Mouse (Mus musculus) left cerebral cortex, adult 9 months (tissue): ENCODE measurements around the gene Sirt2.

Experiments used
- DNase-seq, 2 experiments: peaks; one replicate each; pipeline ENCODE4 v3.0.0; 2022; ENCODE audit warnings: low spot score in 2 of 2

Gene Sirt2

DNA sequence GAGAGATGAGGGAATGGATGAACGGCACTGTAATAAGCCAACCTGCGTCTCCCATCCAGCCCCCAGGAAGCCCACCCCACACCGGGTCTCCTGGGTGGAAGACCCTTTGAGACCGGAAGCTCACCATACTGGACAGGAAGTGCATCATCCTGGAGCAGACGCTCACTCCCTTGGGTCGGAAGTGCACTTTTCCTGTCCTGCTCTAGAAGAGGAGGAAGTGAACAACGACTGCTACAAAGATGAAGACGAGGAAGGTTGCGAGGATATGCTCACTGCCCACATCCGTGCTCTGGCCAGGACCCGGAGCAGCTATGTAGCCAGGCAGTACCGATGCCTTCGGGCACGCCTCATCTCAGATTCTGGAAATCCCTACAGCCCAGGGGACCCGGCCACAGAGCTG lies 29.3 kb downstream of the Sirt2 start:
- DNase-seq = no peak

DNA sequence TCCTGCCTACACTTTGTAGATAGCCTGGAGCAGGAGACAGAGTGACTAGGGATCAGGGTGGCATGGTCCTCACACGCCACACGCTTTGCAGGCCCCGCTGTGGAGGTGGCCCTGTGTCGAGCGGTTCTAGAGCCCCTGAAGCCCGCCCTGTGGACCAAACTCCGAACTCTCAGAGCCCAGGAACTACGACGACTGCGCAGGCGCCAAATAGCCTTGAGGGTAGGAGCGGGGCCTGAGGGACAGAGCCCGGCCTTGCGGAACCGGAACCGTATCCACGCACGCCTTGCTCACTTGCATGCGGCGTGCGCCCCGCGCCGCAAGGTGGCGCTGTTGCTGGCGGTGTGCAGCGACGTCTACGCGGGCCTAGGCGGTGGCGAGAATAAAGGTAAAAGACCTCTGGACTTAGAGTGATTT lies 30.0 kb downstream of the Sirt2 start:
- peak in 1 of 2 experiments; percentile 75 for DNase-seq

DNA sequence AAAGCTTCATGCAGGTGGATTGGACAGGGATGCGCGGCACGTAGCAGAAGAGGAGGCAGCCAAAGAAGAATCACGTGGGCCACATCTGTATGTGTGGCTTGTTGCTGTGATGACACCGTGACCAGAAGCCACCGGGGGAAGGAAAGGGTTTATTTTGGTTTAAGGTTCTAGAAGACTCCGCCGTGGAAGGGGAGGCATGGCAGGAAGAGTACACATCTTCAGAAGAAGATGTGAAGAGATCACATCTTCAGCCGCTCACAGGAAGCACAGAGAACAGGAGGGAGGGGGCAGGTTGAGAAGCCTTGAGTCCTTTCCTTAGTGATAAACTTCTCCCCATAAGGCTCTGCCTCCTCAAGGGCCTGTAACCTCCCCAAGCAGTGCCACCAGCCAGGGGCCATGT lies 33.5 kb downstream of the Sirt2 start:
- DNase-seq = no peak

DNA sequence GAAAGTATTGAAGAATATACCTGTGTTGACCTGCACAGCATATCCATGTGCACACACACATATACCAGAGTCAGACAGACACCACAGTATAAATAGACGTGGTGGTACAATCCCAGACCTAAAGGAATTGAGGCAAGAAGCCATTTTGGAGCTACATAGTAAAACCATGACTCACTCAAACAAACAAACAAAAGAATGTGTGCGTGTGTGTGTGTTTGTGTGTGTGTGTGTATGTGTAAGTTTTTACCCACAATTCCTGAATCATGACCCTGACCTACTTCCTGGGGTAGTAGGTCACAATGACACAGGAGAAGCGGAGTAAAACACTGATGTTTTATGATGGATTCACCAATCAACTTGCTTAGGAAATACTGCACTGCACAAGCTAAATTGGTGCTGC lies 34.9 kb downstream of the Sirt2 start:
- DNase-seq = no peak

DNA sequence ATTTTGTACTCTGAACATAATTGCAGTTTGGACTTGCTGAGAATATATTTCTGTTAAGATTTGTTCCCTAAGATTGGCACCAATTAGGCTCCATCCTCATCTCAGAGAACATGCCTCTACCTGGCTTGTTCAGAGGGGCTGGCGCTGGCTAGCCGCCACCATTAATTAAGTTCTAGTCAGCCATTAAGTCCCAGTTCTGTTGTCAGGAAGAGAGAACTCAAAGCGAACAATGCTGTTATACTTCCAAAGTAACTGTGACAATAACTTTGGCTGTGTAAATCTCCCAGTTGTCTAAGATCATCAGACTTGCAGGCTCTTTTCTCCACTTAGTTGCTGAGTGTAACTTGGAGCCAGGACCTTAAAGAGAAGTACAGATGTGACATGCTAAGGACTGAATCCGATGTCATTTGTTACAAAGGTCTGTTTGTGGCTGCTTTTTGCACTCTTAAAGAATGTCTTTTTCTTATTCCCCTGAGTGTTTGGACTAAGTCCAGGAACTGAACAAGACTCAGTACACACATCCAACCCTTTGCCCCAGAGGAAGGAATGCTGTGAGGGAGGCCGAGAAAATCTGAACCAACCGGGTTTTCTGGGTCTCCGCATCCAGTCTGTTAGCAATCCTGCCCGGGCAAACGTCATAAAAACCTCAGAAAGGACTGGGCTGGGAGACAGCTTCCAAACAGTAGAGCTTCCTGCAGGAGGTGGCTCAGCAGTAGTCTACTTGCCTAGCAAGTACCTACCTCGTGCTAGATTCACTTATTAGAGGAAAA lies 35.6 kb downstream of the Sirt2 start:
- no peak for DNase-seq

DNA sequence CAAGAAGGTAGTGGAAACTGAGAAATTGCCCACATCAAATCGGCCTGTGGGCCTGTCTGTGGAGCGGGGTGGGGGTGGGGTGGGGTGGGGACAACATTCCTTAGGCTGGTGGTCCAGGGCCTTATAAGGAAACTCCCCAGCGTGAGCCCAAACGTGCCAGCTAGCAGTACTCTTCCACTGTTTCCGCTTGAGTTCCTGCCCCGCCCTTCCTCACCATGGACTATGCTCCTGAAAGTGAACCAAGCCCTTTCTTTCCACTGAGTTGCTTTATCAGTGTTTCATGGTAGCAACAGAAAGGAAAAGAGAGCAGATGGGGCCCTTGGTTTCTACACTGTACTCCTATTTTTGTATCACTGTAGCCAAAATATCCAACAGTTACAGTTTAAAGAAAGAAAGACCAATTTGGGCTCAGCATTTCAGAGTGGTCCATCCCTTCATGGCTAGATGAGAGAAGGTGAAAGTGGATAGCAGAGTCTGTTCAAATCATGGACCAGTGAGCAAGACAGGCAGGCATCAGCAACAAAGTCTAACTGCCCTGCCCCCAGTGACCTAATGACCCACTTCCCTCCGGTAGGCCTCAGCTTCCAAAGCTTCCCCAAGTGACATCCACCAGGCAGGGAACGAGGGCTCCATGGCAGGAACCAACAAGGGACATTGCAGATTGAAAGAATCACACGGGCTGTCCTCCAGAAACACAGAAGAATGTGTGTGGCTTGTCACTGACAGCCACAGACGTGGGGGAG lies 36.5 kb downstream of the Sirt2 start:
- DNase-seq = no peak

DNA sequence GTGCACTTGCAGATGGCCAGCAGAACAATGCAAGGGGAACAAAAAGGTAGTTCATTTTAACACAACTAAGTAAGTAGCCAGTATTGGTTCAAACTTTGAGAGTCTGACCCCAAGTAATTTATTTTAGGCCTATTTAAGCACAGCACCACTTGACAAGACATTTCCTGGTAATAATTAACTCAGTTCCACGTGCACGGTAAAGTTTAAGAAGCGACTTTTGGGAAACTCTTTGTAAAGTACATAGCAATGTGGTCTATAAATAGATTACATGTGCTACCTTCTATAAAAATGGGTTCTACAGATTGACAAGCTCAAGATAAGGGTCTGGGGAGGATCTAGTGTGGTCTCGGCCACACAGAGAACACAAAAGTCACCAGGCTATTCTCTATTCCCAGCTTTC lies 37.2 kb downstream of the Sirt2 start:
- DNase-seq = no peak

DNA sequence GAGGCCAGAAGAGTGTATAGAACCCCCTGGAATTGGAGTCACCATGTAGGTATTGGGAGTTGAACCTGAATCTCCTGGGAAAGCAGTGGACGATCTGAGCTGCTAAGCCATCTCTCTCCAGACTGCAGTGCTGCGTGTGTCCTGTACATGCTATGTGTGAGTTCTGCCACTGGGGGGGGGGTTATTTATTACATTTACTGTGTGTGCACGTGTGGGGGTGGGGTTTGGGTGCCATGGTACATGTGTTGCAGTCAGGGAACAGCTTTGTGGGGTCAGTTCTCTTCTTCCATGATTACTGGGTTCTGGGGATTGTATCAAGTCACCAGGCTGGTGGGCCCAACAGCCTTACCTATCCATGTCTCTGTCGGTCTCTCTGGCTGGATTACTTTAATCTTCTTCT lies 40.3 kb downstream of the Sirt2 start:
- no peak for DNase-seq

DNA sequence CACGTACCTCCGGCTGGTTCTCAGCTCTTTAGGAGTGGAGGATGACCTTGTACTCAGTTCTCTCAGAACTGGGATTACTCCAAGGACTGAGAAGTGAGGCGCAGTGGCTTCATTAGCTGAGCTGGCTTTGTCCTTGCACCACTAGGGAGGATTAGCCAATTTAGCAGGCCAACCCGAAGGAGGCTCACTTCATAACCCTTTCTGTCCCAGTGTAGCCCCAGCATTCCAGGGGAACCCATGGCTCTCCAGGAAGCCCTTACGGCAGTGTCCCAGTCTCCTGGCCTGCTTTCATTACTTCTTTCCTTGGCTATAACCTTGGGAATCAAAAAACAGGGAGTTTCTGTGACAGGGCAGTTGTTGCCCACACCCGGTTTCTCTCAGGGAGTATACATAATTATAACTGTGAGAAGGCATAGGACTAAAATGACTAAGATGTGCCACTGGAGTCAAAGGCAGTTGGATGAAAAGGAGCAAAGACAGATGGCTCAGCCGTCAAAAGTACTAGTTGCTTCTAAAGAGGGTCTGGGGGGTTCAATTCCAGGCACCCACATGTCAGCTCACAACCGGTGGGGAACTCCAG lies 41.2 kb downstream of the Sirt2 start:
- DNase-seq = peak in 1 of 2 experiments; percentile 32

DNA sequence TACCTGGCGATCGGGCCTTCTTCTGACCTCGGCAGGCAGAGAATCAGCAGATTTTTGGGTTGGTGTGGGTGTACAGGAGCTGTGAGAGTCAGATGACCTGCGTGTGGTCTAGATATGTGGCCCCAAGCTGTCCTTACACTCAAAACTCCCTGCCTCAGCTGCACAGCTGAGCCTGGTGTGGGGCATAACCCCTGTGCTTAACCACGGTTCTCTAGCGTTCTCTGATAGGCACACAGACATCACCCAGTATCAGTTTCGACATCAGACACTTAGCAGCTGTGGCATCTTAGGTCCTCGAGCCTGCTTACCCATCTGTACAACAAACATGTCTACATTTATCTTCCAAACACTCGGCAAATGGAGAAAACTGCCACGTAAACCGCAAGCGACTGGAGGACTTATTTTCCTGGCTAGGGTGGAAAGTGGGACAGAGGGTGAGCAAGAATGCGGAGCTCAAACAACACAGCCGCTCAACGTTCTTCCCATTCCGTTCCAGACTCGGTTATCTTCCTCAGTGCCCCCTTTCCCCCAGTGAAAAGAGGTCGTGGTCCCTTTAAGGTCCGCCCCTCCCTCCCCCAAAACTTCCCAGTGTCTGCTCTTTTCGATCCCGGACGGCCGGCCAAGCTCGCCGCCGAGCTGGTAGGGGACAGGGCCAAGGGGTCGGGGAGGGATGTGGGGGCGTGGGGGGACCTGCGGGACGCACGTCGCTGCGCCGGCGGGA lies 41.8 kb downstream of the Sirt2 start, which contains the start of gene Hnrnpl:
Hnrnpl (plus strand) TSS at position 321 of the 721 bp plus-strand sequence.
- DNase-seq = peak in 1 of 2 experiments; percentile 41

DNA sequence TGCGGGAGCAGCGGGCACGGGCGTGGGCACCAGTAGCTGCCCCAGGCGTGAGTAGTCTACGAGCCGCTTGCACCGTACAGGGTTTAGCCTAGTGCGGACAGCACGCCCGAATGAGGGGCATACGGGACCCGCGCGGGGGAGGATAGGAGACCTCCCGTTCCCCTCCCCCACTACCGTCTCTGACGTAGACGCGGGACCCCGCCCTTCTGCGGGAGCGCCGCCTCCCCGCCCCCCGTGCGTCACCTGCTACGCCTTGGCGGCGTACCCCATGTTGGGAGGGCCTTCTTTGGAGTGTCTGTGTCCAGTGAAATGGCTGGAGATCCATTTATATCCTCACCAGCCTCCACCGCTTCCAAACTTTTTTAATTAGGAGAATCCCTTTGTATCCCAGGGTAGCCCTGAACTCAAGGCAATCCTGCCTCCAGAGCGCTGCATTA lies 42.4 kb downstream of the Sirt2 start:
- peak; percentile 83 to 95 for DNase-seq

DNA sequence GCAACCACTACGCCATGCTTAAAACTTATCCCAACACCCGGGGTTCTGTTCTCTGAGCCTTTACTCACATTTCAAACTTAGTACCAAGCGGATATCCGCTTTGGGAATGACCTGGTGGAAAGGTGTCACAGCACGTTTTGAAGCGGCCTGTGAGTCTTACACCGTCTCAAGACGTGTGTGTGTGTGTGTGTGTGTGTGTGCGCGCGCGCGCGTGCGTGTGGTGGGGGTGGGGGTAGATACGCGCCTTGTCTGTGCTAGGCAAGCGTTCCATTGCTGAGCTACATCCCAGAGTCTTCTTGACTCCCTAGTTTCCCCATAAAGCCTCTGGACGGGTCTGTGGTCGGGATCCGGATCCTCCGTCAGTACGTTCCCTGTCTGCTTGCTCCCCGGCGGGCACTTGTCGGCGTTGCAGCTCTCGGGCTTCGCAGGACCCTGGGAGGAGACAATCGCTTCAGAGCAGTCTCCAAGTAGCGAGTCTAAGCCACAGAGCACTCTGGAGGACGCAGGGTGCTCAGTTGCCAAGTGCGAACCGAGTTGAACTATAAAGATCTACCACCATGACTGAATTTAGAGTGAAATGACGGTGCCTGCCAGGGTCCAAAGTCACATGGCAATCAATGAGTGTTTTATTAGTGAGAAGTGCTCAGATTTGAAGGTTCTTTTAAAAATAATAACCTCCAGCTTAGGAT lies 43.0 kb downstream of the Sirt2 start:
- DNase-seq = no peak

DNA sequence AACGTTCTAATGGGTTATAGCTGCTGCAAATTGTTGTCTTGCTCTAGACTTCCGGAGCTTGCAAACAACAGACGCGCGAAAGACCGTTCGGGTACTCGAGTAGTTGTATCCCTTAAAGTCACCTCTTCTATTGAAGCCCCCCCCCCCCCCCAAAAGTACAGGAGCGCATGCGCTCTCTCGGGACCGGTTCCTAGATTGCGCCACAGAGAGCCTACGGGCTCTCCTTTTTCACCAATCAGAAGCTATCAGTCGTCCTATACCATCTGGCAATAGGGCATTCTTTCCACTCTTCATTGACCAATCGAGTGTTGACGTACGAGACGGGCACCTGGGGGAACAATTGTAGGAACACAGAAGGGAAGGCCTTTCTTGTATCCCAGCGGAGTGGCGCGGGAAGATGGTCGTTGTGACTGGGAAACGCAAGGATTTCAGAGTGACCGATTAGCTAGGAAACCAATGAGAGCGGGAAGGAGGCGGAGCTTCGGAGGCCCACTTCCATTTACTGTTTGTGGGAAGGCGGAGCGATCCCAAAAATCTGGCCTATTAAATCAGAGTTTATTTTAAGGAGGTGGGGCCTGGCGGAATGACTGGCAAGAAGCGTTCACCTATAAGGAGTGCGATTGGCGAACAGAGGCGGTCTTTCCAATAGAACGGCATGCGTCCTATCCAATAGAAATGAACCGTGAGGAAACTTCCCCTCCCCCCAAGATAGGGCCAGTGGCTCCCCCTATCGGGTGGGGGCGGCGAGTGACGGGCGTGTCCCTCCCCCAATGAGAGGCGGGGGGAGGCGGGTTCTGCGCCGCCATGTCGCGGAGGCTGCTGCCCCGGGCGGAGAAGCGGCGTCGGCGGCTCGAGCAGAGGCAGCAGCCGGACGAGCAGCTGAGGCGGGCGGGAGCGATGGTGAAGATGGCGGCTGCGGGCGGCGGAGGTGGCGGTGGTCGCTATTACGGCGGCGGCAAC lies 43.9 kb downstream of the Sirt2 start:
- peak; percentile 99 for DNase-seq

DNA sequence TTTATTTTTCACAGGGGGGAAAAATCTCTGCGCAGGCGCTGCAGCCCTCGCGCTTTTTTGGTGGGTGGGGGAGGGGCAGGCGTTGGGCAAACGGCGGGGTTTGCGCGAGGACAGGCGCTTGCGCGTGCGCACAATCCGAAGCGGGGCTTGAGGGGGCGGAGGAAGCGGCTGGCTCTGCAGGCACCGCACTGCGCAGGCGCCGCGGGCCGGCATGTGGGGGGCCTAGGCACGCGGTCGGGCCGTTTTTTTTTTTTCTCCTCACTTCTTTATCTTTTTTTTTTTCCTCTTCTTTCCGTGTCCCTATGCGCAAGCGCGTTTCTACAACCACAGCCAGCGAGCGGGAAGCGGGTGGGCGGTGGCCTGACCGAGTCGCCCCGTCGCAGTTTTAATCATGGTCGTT lies 44.7 kb downstream of the Sirt2 start:
- DNase-seq = peak in 1 of 2 experiments; percentile 87

DNA sequence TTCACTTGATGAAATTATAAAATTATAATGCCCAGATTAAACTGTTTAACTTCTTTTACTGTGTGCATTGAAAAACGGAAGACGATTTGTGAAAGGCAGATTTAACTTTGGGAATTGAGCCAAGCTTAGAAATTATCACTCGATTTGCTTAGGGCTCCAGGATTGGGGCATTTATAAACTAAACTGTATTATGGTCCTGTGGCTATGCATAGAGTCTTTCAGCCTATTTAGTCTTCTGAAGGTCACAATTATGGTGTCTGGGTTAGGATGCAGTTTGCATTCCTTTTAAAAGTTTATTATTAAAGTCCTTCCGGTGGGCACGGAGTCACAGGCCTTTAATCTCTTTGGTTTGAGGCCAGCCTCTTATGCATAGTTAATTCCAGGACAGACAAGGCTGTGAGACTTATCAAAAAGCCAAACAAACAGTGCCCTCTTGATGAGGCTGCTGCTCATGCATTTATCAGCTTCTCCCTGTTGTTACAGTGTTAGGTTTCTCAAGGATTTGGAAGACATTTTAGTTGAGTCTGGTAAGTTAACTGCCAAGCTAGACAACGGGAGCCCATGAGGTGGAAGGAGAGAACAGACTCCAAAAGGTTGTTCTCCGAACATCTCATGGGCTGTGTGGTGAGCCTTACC lies 45.2 kb downstream of the Sirt2 start:
- DNase-seq = no peak

DNA sequence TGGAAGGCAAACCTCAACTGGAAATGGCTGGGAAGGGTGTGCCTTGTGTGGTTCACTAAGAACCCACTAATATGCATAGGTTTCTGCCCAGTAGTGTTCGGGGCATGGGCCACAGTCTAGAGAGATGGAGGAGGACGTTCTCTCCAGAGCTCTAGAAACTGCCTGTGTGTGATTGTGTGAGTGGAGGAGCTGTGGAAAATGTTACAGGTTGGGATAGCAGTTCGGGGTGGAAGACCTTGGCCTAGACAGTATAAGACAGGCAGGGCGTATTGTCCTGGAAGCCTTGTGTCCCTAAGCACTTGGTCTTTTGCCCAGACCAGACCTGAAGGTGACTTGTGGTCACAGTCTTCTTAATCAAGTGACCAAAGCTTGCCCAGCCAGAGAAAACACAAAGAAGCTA lies 45.9 kb downstream of the Sirt2 start:
- no peak for DNase-seq

DNA sequence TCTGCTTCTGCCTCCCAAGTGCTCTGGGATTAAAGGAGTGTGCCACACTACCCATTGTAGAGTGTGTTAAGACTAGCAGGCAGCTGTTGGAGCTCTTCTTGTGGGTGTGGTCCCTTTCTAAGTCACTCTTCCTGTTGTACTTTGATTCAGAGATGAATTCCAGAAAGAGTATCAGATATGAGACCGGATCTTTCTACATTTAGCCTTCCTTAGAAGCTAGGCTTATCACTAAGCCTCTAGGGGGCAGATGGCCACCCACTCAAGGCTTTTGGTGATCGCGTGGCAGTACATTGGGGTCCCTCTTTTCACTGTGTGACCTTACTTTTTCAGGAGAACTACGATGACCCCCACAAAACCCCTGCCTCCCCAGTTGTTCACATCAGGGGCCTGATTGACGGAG lies 46.4 kb downstream of the Sirt2 start:
- DNase-seq = no peak

DNA sequence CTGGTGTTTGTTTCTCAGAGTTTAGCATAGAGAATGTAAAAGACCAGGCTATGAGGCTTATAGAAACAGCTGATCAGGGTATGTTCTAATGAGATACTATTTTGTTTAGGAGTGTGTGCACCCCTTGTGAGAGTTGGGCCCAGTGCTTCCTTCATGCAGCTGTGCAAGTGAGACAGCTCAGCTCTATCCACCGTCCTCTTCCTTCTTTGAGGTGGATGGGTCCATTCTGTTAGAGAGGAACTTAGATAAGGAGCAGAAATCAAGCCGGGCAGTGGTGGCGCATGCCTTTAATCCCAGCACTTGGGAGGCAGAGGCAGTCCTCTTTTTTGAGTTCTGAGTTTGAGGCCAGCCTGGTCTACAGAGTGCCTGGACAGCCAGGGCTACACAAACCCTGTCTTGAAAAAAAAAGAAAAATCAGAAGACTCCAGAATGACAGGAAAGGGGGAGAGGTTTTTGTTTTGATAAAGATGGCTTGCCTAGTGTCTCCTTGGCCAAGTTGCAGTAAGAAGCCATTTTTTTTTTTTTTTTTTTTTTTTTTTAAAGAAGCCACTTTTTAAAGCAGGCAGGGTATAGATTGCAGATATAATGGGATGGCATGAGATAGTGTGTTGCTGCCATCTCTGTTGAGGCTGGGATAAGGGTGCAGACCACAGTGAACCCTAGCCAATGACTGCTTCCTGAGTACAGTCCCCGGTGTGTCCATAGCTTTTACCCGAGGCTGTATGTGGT lies 47.9 kb downstream of the Sirt2 start:
- DNase-seq = no peak

DNA sequence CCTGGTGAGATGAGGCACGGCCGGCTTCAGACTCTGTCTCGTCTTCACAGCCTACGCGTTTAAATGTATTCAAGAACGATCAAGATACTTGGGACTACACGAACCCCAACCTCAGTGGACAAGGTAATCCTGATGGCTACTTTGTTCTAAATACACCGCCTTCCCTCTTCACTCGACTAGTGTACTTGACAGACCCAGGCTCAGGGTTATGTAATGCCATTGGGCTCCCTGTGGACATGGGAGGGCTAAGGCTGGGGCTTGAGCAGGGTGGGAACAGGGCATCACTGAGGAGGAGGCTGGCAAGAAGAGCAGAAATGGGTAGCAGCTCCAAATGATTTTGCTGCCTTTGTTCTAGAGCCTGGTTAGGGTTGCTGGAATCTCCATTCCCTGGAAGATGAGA lies 48.7 kb downstream of the Sirt2 start:
- DNase-seq = no peak
